Mouse (Mus musculus): Measurements from ENCODE around the gene Gdpgp1. TPM values are rescaled to one million over a fixed set of nuclear protein-coding genes. Genes with fewer than 3 reads are reported as not detected.
A peak's percentile ranks its signal among the peaks of the same experiment; 100 is the strongest.

The Gdpgp1 gene
- polyA plus RNA-seq, 1 experiment from 2014 or later: 7.2 TPM

DNA sequence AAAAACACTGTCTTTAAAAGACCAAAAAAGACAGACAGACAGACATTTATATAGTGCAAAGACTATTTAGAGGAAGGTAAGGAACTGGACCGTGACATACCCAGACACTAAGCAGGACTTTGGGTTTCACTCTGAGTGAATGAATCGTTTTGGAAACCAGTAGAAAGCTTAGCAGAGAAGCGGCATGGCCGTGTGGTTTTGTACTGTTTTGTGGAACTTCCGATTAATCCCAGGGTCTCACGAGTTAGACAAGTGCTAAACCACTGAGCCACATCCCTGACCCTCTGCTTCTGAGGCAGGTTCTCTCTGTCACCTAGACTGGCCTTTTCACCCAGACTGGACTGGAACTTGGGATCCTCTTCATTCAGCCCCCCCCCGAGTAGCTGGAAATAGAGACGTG is 18.2 kb upstream of the Gdpgp1 start:
- DNase-seq (ENCODE audit: low spot score): no peak
- no peak overlapping the region for H3K4me3 ChIP-seq
- H3K27ac ChIP-seq: peak overlapping the region; percentile 85; the same call in 1 of the 2 replicates
- peaks cover 13% of the 10 kb centered on the region for H3K4me1 ChIP-seq
- 83% methylated on average over 8 of the region's 8 CpGs for WGBS
- H3K36me3 ChIP-seq: peaks cover 57% of the 10 kb centered on the region
- H3K9me3 ChIP-seq (replicated peaks): no peaks in the 10 kb centered on the region
- no peaks in the 10 kb centered on the region for H3K27me3 ChIP-seq (ENCODE audit: low read depth, poor library complexity, severe bottlenecking)

DNA sequence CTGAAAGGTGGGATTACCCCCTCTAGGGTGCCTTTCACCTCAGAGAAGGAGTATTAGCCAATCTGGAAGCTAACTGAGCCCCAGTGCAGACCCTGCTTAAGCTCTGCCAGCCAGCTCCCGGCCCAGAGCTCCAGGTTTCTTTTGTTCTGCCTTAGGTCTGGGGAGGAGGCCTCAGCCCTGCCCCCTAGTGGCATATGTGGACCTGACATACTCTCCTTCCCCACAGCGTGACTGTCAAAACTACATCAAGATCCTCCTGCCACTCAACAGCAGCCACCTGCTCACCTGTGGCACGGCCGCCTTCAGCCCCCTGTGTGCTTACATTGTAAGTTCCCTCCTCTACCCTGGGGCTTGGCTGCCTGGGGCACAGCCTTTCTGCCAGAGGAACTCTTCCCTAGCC is 17.3 kb upstream of the Gdpgp1 start:
- WGBS: 27% methylated on average over 4 of the region's 4 CpGs
- Histone ChIP-seq H3K36me3 (peaks cover 67% of the 10 kb centered on the region), H3K27me3 (ENCODE audit: low read depth, poor library complexity, severe bottlenecking) (no peaks in the 10 kb centered on the region), H3K27ac (peak overlapping the region; percentile 85), H3K9me3 (replicated peaks) (no peaks in the 10 kb centered on the region), H3K4me3 (no peak overlapping the region), H3K4me1 (peaks cover 10% of the 10 kb centered on the region)
- DNase-seq (ENCODE audit: low spot score): peak; percentile 85

DNA sequence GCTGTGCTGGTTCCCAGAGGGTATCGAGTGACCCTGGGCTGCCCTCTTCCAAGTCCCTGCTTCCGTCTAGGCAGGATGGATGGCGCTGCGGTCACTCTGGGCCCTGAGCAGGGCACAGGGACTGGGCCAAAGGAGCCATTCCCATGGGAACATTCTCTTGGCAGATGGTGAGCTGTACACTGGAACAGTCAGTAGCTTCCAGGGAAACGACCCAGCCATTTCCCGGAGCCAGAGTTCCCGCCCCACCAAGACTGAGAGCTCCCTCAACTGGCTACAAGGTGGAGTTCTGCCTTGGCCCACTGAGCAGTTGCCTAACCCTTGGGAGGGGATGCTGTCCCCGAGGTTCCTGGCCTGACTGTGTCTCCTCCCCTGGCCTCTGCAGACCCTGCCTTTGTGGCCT is 16.1 kb upstream of the Gdpgp1 start:
- Histone ChIP-seq H3K4me1 (peaks cover 10% of the 10 kb centered on the region), H3K36me3 (peaks cover 78% of the 10 kb centered on the region), H3K27me3 (ENCODE audit: low read depth, poor library complexity, severe bottlenecking) (no peaks in the 10 kb centered on the region), H3K27ac (no peak overlapping the region), H3K9me3 (replicated peaks) (no peaks in the 10 kb centered on the region), H3K4me3 (no peak overlapping the region)
- no peak for DNase-seq (ENCODE audit: low spot score)
- WGBS: 78% methylated on average over 8 of the region's 8 CpGs

DNA sequence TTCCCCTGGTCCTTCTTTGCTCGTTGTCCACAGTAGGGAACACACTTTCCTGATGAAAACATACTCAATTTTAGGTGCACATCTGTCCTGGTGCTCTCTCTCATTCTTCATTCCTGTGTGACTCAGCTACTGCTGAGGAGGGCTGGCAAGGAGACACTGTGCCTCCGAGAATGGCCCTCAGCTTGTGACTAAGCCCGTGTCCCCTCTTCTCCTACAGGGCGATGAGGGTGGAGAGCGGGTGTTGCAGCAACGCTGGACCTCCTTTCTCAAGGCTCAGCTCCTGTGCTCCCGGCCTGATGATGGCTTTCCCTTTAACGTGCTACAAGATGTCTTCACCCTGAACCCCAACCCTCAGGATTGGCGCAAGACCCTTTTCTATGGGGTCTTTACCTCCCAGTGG is 14.0 kb upstream of the Gdpgp1 start:
- 90% methylated on average over 9 of the region's 9 CpGs for WGBS
- Histone ChIP-seq H3K4me3 (no peak overlapping the region), H3K36me3 (peaks cover 82% of the 10 kb centered on the region), H3K4me1 (peaks cover 10% of the 10 kb centered on the region), H3K27ac (no peak overlapping the region), H3K27me3 (ENCODE audit: low read depth, poor library complexity, severe bottlenecking) (no peaks in the 10 kb centered on the region), H3K9me3 (replicated peaks) (no peaks in the 10 kb centered on the region)
- DNase-seq (ENCODE audit: low spot score): no peak

GRCm38 (mm10) chr7:80220237-80220797 is 12.3 kb upstream of the Gdpgp1 start:
- Histone ChIP-seq H3K36me3 (peaks cover 94% of the 10 kb centered on the region), H3K27ac (no peak overlapping the region)

GRCm38 (mm10) chr7:80221179-80221750 is 11.4 kb upstream of the Gdpgp1 start:
- no peaks in the 10 kb centered on the region for H3K27me3 ChIP-seq (ENCODE audit: low read depth, poor library complexity, severe bottlenecking)
- H3K4me3 ChIP-seq: no peak overlapping the region
- DNase-seq (ENCODE audit: low spot score): no peak
- H3K36me3 ChIP-seq: peaks cover 89% of the 10 kb centered on the region
- no peaks in the 10 kb centered on the region for H3K9me3 ChIP-seq (replicated peaks)
- H3K27ac ChIP-seq: no peak overlapping the region
- H3K4me1 ChIP-seq: no peaks in the 10 kb centered on the region
- WGBS: 89% methylated on average over 4 of the region's 4 CpGs

More at GRCm38 (mm10) chr7:80220237-80220797, 12.3 kb upstream of the Gdpgp1 start:
- DNase-seq (ENCODE audit: low spot score): no peak
- Histone ChIP-seq H3K4me1 (peaks cover 1% of the 10 kb centered on the region), H3K9me3 (replicated peaks) (no peaks in the 10 kb centered on the region), H3K4me3 (no peak overlapping the region), H3K27me3 (ENCODE audit: low read depth, poor library complexity, severe bottlenecking) (no peaks in the 10 kb centered on the region)
- 92% methylated on average over 9 of the region's 9 CpGs for WGBS

DNA sequence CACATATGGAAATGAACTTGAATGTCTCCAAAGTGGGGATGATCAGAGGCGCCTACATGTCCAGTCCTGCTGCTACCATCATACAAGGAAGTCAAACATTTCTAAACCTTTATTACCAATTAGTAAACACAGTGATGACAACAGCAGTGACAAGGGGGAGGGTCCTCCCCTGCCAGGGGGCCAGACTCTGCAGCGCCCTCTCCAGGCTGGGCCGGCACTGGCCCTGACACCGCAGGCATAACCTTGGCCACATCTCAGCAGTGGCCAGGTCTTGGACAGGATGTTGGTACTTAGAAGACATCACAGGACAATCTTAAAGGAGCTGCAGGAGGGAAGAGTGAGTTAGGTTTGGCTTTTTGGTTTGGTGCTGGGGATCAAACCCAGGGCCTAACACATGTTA is 5.6 kb upstream of the Gdpgp1 start:
- H3K27ac ChIP-seq: no peak overlapping the region
- H3K4me1 ChIP-seq: peaks cover 7% of the 10 kb centered on the region
- H3K36me3 ChIP-seq: peaks cover 55% of the 10 kb centered on the region
- 94% methylated on average over 4 of the region's 4 CpGs for WGBS
- no peak for DNase-seq (ENCODE audit: low spot score)
- no peak overlapping the region for H3K4me3 ChIP-seq
- no peaks in the 10 kb centered on the region for H3K9me3 ChIP-seq (replicated peaks)
- H3K27me3 ChIP-seq (ENCODE audit: low read depth, poor library complexity, severe bottlenecking): peaks cover 16% of the 10 kb centered on the region; the same call in 1 of the 2 replicates

- Histone ChIP-seq H3K9me3 (replicated peaks) (no peaks in the 10 kb centered on the region), H3K27me3 (ENCODE audit: low read depth, poor library complexity, severe bottlenecking) (peaks cover 16% of the 10 kb centered on the region; the same call in 1 of the 2 replicates), H3K4me3 (no peak overlapping the region), H3K36me3 (peaks cover 27% of the 10 kb centered on the region), H3K27ac (no peak overlapping the region), H3K4me1 (peaks cover 20% of the 10 kb centered on the region)
- no peak for DNase-seq (ENCODE audit: low spot score)
- WGBS: 69% methylated on average over 6 of the region's 6 CpGs
Measured at GRCm38 (mm10) chr7:80230196-80230595, 2.5 kb upstream of the Gdpgp1 start.

GRCm38 (mm10) chr7:80231971-80232488 is 635 bp upstream of the Gdpgp1 start:
- H3K36me3 ChIP-seq: peaks cover 15% of the 10 kb centered on the region
- H3K4me1 ChIP-seq: peaks cover 20% of the 10 kb centered on the region
- peaks cover 16% of the 10 kb centered on the region; the same call in 1 of the 2 replicates for H3K27me3 ChIP-seq (ENCODE audit: low read depth, poor library complexity, severe bottlenecking)
- H3K9me3 ChIP-seq (replicated peaks): no peaks in the 10 kb centered on the region
- no peak for DNase-seq (ENCODE audit: low spot score)
- 1% methylated on average over 29 of the region's 29 CpGs for WGBS
- H3K27ac ChIP-seq: peak overlapping the region; percentile 79
- H3K4me3 ChIP-seq: peak overlapping the region; percentile 70

DNA sequence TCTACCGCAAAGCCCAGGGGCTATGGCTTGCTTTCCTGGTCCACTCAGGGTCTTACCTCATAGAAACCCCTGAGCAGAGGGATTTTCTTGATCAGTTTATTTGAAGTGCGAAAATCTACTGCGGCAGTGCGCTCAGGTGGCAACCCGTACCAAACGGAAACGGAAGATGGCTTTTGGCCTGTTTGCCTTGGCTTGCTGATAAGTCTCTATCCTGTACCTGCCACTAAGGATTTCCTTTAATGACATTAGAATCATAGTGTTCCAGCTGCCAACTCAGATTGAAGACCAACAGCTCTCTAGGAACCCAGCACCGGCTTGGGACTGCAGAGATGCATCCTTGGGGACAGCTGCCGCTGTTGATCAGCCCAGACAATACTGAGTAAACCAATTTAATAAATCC is 1.1 kb downstream of the Gdpgp1 start:
- Histone ChIP-seq H3K4me3 (peak overlapping the region; percentile 70; the same call in 1 of the 2 replicates), H3K27ac (no peak overlapping the region), H3K4me1 (peaks cover 20% of the 10 kb centered on the region), H3K36me3 (peaks cover 10% of the 10 kb centered on the region), H3K9me3 (replicated peaks) (no peaks in the 10 kb centered on the region), H3K27me3 (ENCODE audit: low read depth, poor library complexity, severe bottlenecking) (peaks cover 16% of the 10 kb centered on the region; the same call in 1 of the 2 replicates)
- no peak for DNase-seq (ENCODE audit: low spot score)
- 82% methylated on average over 9 of the region's 9 CpGs for WGBS

DNA sequence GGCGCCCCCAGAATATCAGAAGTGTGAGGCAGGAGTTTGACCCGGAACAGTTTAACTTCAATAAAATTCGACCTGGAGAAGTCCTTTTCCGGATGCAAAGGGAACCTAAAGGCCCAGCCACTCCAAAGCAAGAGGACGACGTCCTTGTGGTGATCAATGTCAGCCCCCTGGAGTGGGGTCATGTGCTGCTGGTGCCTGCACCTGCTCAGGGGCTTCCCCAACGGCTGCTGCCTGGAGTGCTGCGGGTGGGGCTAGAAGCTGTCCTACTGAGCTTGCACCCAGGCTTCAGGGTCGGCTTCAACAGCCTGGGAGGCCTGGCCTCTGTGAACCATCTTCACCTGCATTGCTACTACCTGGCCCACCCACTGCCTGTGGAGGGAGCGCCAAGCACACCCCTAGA is 5.9 kb downstream of the Gdpgp1 start:
- WGBS: 93% methylated on average over 10 of the region's 10 CpGs

DNA sequence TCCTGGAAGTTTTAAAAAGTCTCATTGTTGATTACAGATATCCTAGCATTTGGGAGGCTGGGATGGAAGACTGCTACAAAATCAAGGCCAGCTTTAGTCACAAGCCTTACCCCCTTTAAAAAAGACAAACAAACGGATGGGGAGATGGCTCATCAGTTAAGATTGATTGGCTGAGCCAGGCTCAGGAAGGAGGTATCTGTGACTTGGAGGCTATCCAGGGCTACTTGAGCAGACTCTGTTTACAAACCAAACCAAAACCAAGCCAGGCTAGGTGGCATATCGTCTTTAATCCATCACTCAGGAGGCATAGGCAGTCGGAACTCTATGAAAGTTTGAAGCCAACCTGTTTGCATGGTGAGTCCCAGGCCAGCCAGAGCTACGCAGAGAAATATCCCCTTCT is 9.0 kb downstream of the Gdpgp1 start:
- no peaks in the 10 kb centered on the region for H3K9me3 ChIP-seq (replicated peaks)
- no peaks in the 10 kb centered on the region for H3K27me3 ChIP-seq (ENCODE audit: low read depth, poor library complexity, severe bottlenecking)
- no peak for DNase-seq (ENCODE audit: low spot score)
- no peaks in the 10 kb centered on the region for H3K4me1 ChIP-seq
- peaks cover 38% of the 10 kb centered on the region for H3K36me3 ChIP-seq
- 81% methylated on average over 4 of the region's 4 CpGs for WGBS
- no peak overlapping the region for H3K27ac ChIP-seq
- no peak overlapping the region for H3K4me3 ChIP-seq

More for the DNA sequence above, 5.9 kb downstream of the Gdpgp1 start:
- no peaks in the 10 kb centered on the region for H3K9me3 ChIP-seq (replicated peaks)
- H3K4me3 ChIP-seq: no peak overlapping the region
- no peaks in the 10 kb centered on the region for H3K27me3 ChIP-seq (ENCODE audit: low read depth, poor library complexity, severe bottlenecking)
- no peak overlapping the region for H3K27ac ChIP-seq
- peaks cover 5% of the 10 kb centered on the region for H3K4me1 ChIP-seq
- no peak for DNase-seq (ENCODE audit: low spot score)
- H3K36me3 ChIP-seq: peaks cover 38% of the 10 kb centered on the region

DNA sequence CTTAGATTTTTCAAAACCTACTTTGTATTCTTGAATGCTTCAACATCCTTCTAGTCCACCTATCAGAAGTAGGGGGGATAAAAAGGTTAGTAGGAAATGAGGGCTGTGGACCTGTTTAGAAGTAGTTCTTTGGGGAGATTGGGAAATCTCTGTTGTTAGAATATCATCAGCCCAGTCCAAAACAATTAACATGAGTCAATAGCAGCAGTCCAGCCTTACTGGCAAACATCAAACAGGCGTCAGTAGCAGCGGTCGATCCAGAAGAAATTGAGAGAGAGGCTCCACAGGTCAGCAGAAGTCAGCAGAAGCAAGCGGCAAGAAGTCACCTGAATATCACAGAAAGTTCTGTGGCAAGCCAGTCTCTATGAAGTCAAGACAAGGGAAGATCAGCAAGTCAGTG is 12.2 kb downstream of the Gdpgp1 start:
- no peaks in the 10 kb centered on the region for H3K27me3 ChIP-seq (ENCODE audit: low read depth, poor library complexity, severe bottlenecking)
- H3K36me3 ChIP-seq: peaks cover 18% of the 10 kb centered on the region
- no peaks in the 10 kb centered on the region for H3K9me3 ChIP-seq (replicated peaks)
- DNase-seq (ENCODE audit: low spot score): no peak
- 90% methylated on average over 4 of the region's 4 CpGs for WGBS
- no peak overlapping the region for H3K4me3 ChIP-seq
- H3K4me1 ChIP-seq: no peaks in the 10 kb centered on the region
- H3K27ac ChIP-seq: no peak overlapping the region
